Mouse (Mus musculus): Measurements from ENCODE around the gene Kif17. TPM values are rescaled to one million over a fixed set of nuclear protein-coding genes. Genes with fewer than 3 reads are reported as not detected.
"Not testable (repeated sequence)": the region's sequence is repeated elsewhere in the genome, so short reads cannot be mapped to it uniquely, and the experiment has no call there.

Gene Kif17
- total RNA-seq, 2 experiments from 2014 or later = 0.12 TPM

GRCm38 (mm10) chr4:138311595-138311994, 61.4 kb downstream of the Kif17 start:
- DNase-seq = peak in 1 of 2 experiments; percentile 68
- intact Hi-C loops (cut with DNase I) = no loop called here

- intact Hi-C loops (cut with DNase I) = no loop called here
- DNase-seq = no peak
Measured at GRCm38 (mm10) chr4:138312105-138312504, 61.9 kb downstream of the Kif17 start.

GRCm38 (mm10) chr4:138313021-138313420, 62.8 kb downstream of the Kif17 start:
- DNase-seq = no peak
- intact Hi-C loops (cut with DNase I) = no loop called here

GRCm38 (mm10) chr4:138313795-138314194, 63.6 kb downstream of the Kif17 start:
- intact Hi-C loops (cut with DNase I) = no loop called here
- DNase-seq = no peak

GRCm38 (mm10) chr4:138315781-138316180, 65.5 kb downstream of the Kif17 start:
- intact Hi-C loops (cut with DNase I) = no loop called here

GRCm38 (mm10) chr4:138316369-138316768, 66.1 kb downstream of the Kif17 start:
- intact Hi-C loops (cut with DNase I) = no loop called here
- no peak for DNase-seq

More at GRCm38 (mm10) chr4:138315781-138316180, 65.5 kb downstream of the Kif17 start:
- DNase-seq = peak in 1 of 2 experiments; percentile 49

DNA sequence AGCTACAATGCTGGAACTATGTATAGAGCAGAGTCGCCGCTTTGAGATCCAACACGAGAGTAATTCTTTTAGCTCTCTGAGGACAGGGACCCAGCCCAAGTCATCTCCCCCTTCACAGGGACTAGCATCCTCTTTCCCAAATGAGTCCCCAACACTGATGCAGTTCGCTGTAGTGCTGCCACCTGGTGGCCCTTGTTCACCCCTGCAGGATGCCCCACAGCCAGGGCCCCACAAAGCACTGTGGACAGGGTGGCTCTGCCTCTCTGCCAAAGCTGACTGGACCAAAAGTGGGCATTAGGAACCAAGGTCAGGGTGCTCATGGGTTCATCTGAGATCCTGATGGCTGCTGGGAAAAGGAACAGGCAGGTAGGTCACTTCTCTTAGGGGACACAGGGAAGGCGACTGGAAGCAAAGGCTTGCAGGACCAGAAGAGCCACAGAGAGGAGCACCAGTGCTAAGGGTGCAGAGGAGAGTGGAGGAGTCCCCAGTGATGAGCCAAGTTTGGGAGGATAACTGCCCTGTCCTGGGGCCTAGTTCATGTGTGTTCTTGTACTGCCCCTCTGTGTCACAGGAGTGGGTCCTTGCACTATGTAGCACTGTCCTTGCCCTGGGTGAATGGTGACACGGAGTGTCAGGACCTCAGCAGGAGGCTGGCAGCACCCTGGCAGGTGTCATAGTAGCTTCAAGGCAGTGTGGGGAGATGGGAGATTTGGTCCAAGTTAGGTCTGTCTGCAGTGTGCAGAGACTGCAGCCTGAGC, 68.5 kb downstream of the Kif17 start:
- intact Hi-C loops (cut with DNase I) = loop anchor here (2.0 kb wide), 2 partner anchors 60 to 108 kb away; no protein-coding TSS in a partner anchor
- peak; percentile 56 to 78 for DNase-seq

- DNase-seq = peak; percentile 83 to 92
- intact Hi-C loops (cut with DNase I) = loop anchor here (2.0 kb wide), 2 partner anchors 59 to 107 kb away; no protein-coding TSS in a partner anchor
Measured at GRCm38 (mm10) chr4:138319508-138319907, 69.3 kb downstream of the Kif17 start.

DNA sequence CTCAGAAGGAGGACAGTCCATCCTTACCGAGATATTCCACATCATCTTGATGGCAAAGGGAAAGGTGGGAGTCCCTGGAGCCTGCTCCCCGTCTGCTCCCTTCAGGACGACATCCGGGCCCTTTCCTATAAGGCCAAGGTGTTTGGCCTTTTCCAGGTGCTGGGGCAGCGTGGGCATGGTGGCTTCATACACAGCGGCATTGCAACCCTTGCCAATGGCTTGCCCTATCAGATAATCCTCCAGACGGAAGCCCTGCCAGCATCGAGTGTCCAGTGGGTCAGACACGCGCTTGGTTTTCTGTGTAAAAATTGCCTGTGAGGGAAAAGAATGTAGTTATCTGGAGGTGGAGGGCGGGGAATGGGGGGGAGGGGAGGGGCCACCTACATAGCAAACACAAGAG, 70.5 kb downstream of the Kif17 start:
- intact Hi-C loops (cut with DNase I) = no loop called here
- DNase-seq = no peak

DNA sequence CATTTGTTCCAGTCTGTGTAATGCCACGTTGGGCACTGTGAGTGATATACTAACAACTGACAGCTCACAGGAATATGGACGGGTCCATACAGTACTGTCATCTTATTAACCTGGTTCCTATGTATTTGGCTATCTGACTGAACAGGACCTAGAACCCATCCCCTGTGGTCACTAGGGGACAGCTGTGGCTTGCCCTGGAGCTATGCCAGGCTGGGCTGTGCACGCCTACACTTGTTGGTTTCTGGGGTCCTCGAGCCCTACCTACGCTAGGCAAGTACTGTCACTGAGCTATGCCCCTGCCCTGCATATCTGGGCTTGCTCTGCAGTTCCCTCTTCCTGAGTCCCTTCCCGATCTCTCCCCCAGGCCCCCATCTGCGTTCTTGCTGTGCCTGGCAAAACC, 71.3 kb downstream of the Kif17 start:
- intact Hi-C loops (cut with DNase I) = no loop called here

GRCm38 (mm10) chr4:138322692-138323091, 72.5 kb downstream of the Kif17 start:
- no peak for DNase-seq
- intact Hi-C loops (cut with DNase I) = no loop called here

More for the DNA sequence above, 71.3 kb downstream of the Kif17 start:
- no peak for DNase-seq

DNA sequence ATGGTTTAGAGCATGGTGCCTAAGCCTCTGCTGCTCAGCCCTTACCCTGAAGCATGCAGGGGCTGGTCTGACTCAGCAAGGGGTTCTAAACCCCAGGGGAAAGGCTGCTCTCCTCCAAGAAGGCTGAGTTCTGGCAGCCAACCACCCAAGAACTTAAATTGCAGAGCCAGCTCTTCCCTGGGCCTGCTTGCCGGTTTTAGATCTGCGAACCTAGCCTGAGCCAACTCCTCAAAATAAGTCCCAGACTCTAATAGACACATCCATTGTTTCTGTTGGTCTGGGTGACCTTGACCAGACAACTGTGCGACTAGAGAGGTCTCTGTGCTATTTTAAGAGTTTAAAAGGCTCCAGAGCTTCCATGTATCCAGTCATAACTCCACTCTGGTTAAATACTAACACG, 73.5 kb downstream of the Kif17 start:
- intact Hi-C loops (cut with DNase I) = no loop called here
- no peak for DNase-seq

- intact Hi-C loops (cut with DNase I) = no loop called here
Measured at GRCm38 (mm10) chr4:138324451-138324850, 74.2 kb downstream of the Kif17 start.

DNA sequence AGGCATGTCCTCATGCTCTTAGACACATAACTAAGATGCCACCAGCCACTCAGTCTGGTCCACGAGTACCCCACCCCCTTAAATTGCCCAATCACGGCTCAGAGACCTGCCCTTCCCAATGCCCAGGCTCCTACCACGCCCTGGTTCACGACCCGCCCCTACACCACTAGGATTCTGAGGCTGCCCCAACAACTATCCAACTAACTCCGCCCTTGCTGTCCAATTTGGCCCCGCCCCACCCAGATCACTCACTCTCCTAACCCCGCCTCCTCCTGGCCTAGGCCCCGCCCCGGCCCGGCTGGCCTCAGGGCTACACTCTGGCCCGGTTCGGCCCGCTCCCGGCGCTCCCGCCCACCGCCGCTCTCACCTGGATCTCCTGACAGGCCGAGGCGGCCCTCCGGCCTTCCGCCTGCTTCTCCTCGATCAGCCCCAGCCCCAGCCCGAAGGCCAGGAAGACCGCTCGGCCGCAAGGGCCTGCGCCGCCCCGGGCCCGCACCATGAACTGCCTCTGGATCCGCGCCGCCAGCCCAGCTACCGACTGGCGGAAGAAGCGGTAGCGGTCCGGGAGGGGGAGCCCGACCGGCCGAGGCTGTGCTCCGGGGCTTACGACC, 75.3 kb downstream of the Kif17 start:
- intact Hi-C loops (cut with DNase I) = loop anchor here (2.0 kb wide), 1 partner anchor 53 kb away; no protein-coding TSS in a partner anchor
- peak; percentile 97 to 98 for DNase-seq

More at GRCm38 (mm10) chr4:138324451-138324850, 74.2 kb downstream of the Kif17 start:
- no peak for DNase-seq

DNA sequence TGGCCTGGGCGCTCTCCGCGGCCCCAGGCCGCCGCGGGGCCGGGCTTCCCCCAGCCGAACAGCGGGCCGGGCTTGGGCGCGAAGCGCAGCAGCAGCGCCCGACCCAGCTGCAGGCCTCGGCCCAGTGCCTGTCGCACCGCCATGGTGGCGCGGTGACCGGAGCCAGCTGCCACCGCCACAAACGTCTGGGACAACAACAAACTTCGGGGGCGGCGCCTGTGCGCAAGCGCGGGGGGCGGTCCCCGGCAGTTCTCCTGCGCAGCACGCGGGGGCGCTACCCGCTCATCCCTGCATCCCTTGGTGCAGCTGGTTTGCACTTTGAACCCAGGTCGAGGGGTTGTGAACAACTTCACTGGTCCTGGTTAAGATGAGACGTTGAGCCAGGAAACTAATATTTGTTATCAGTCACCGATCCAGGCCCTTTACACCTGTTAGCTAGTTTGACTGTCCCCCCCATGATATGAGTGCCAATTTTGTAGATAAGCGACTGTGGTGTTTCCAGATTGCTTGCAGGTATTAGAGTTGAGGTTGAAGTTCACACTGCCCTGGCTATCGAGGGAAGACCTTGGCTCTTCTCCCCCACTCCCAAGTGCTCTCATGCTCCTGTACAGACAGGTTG, 76.0 kb downstream of the Kif17 start, which contains the start of gene Pink1:
Gene Pink1, minus strand, starts transcription at position 231 of the 619 bp plus-strand sequence.
- peak; percentile 95 to 96 for DNase-seq
- intact Hi-C loops (cut with DNase I) = loop anchor here (2.0 kb wide), 1 partner anchor 53 kb away; no protein-coding TSS in a partner anchor

DNA sequence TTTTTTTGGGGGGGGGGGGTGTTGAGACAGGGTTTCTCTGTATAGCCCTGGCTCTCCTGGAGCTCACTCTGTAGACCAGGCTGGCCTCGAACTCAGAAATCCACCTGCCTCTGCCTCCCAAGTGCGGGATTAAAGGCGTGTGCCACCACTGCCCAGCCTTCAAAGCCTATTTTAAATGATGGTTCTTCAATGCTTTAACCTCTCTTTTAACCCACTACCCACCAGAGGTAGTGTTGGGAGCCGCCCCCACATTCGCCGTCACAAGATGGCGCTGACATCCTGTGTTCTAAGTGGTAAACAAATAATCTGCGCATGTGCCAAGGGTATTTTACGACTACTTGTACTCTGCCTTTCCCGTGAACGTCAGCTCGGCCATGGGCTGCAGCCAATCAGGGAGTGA, 76.9 kb downstream of the Kif17 start:
- intact Hi-C loops (cut with DNase I) = loop anchor here (2.0 kb wide), 1 partner anchor 52 kb away; no protein-coding TSS in a partner anchor
- DNase-seq = not testable (repeated sequence)

GRCm38 (mm10) chr4:138327891-138328470, 77.7 kb downstream of the Kif17 start:
- intact Hi-C loops (cut with DNase I) = loop anchor here (2.0 kb wide), 1 partner anchor 51 kb away; no protein-coding TSS in a partner anchor
- DNase-seq = no peak

DNA sequence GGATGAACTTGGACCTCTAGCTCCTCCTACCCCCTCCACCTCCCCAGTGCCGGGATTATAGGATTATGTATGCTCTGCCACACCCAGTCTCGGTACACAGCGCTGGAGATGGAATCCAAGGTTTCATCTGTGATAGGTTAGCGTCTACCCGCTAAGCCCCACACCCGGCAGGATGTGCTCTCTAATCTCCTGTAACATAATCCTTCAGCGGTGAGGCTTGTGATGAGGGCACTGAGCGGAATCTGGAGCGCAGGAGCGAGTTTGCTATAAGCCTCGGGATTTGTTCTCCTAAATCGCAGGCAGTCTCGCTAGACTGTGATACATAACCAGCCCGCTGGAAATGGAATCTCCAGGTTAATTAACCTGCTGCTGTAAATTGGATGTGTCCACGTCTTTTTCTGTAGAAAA, 80.0 kb downstream of the Kif17 start:
- intact Hi-C loops (cut with DNase I) = no loop called here
- DNase-seq = no peak

DNA sequence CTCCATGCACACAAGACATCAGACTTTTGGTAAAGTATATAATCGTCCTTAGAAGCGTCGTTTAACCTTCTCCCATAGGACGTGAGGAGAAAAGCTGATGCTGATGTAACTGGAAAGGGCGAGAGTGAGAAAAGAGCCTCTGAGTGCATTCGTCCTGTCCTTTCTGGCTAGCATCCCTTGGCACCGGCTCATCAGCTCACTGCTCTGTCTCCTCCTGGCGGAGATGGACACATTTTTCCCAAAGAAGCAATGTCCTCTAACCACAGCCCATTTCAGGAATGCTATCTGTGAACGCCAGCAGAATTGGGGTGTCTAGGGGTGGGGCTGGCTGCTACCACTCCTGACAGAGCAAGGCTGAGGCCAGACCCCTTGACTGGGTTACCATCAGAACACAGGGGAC, 81.4 kb downstream of the Kif17 start:
- intact Hi-C loops (cut with DNase I) = no loop called here
- peak in 1 of 2 experiments; percentile 42 for DNase-seq

DNA sequence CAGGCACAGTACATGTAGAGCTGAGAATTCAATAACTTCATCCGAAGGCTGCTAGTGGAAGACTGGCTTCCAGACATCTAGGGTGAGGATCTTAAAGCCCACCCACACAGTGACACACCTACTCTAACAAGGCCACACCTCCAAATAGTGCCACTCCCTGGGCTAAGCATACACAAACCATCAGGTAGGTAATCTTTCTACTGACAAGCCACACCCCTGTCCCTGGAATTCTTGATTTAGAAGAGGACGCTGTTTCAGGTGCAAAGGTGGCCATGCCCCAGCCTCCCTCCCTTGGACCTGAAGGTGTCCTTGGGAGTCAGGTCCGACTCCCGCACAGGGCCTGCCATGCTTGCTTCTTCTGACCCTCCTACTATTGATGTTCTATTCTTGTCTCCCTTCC, 82.9 kb downstream of the Kif17 start:
- intact Hi-C loops (cut with DNase I) = no loop called here
- DNase-seq = no peak

GRCm38 (mm10) chr4:138335036-138335435, 84.8 kb downstream of the Kif17 start:
- DNase-seq = no peak
- intact Hi-C loops (cut with DNase I) = no loop called here

All from heart, postnatal 14 days (tissue).